9 mouse cellular contexts compared by ENCODE assay signal in the genomic region with DNA sequence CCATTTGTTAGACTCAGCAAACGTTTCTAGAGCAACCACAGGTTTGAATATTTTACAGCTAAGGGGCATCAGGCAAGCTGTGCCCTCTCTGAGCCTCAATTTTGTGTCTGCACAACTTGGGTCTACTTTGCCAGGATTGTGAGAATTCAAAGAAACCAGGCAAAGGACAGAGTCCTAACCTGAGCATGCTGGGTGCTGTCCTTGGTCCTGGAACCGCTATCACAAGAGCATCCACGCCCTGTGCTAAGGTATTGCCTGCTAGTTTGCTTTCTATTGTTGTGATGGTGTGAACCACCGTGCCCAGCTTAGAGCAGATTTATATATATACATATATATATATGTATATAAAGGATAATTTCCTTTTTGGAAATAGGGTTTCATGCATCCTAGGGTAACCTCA. TPM values are rescaled to one million over a fixed set of nuclear protein-coding genes. Genes with fewer than 3 reads are reported as not detected.
DNase-seq lines count a peak whose midpoint lies in the region; TF ChIP-seq lines count a peak whose summit lies in the region.
"Had no signal": no experiment of that assay in that cellular context is flagged by ENCODE, and none has a peak within 500 bp of the region (broad histone marks: within the 10 kb centered on the region; RNA-seq: fewer than 3 reads in every experiment).

No protein-coding gene starts in this region.

- no peaks in the 10 kb centered on the region for H3K79me2 ChIP-seq in CH12.LX (replicated peaks; ENCODE audit: control insufficient read depth, extremely low read depth, insufficient read depth, poor library complexity, severe bottlenecking)

- TF ChIP-seq POLR2A in CH12.LX (IDR thresholded peaks at IDR 0.05; ENCODE audit: low read depth, low read length): no peak

- no peak overlapping the region for H3K4me2 ChIP-seq in CH12.LX (ENCODE audit: insufficient read depth, low read depth, poor library complexity, severe bottlenecking)

- TF ChIP-seq CTCF in CH12.LX (conservative IDR thresholded peaks at IDR 0.05 in 1 of 2, IDR thresholded peaks at IDR 0.05 in 1 of 2; ENCODE audit: low read depth in 2 of 2, low read length in 2 of 2): no peak

- H3K9me3 ChIP-seq in CH12.LX (replicated peaks; ENCODE audit: low read length): no peaks in the 10 kb centered on the region

- intact Hi-C loops in heart, postnatal 10 days (cut with DNase I): no loop called here
- intact Hi-C loops in left cerebral cortex, postnatal 14 days (cut with DNase I): loop anchor here (5.0 to 10.0 kb wide), 2 partner anchors 58 to 129 kb away; no protein-coding TSS in a partner anchor

- dilution Hi-C loops in CH12.LX (cut with MboI; ENCODE audit: extremely low pct_ligation_motif_present, extremely low pct_unique_long_range_greater_than_20kb, low sequenced_read_pairs): no loop called here

- H3K27me3 ChIP-seq in CH12.LX (replicated peaks): peaks cover 66% of the 10 kb centered on the region

- no peak overlapping the region for H3K27ac ChIP-seq in CH12.LX (ENCODE audit: insufficient read depth, low read depth)

- H3K36me3 ChIP-seq in CH12.LX (replicated peaks in 1 of 2; ENCODE audit: control insufficient read depth in 1 of 2, insufficient read depth in 1 of 2, low read length in 1 of 2): no peaks in the 10 kb centered on the region

- DNase-seq in heart, postnatal 10 days: peak; percentile 37 to 50
- no peak for DNase-seq in heart, adult 9 months (ENCODE audit: low spot score in 2 of 2)
- peak; percentile 33 for DNase-seq in CH12.LX (ENCODE audit: extremely low read depth)
- DNase-seq in embryo, embryonic 9.5 days (ENCODE audit: extremely low spot score): peak; percentile 36
- DNase-seq in lung, postnatal 10 days: peak; percentile 45
- no peak for DNase-seq in cerebellum, adult 11 months
- DNase-seq in left cerebral cortex, postnatal 14 days (ENCODE audit: low spot score in 2 of 2): no peak
- no peak for DNase-seq in right cerebral cortex, postnatal 4 days

- no peak for TF ChIP-seq RAD21 in CH12.LX (IDR thresholded peaks at IDR 0.05; ENCODE audit: low read depth, low read length)

- no peak overlapping the region for H3K4me3 ChIP-seq in CH12.LX (replicated peaks in 1 of 3; ENCODE audit: low read depth in 2 of 3, low read length in 2 of 3, poor library complexity in 1 of 3)
- H3K4me3 ChIP-seq: erythroblast, embryonic 14.5 days had no signal

- H3K9ac ChIP-seq in CH12.LX (ENCODE audit: insufficient read depth, low read depth): no peak overlapping the region

- TF ChIP-seq EP300 in CH12.LX (IDR thresholded peaks at IDR 0.05; ENCODE audit: low read length): no peak

- in situ Hi-C loops in CH12.LX (cut with MboI; ENCODE audit: low pct_ligation_motif_present, low pct_unique_long_range_greater_than_20kb, low sequenced_read_pairs): no loop called here

- no peaks in the 10 kb centered on the region for H3K4me1 ChIP-seq in CH12.LX (ENCODE audit: control insufficient read depth in 1 of 2, insufficient read depth in 2 of 2)

TF ChIP-seq in CH12.LX, 34 proteins besides CTCF, POLR2A, EP300 and RAD21:
- TF ChIP-seq JUN (IDR thresholded peaks at IDR 0.05; ENCODE audit: insufficient read depth, low read depth, low read length) (no peak), USF1 (IDR thresholded peaks at IDR 0.05; ENCODE audit: low read depth, low read length) (no peak), MAFK (IDR thresholded peaks at IDR 0.05; ENCODE audit: insufficient replicate concordance, low read length) (no peak), MXI1 (IDR thresholded peaks at IDR 0.05; ENCODE audit: low read depth, low read length) (peak; percentile 63; the same call in 1 of the 2 replicates), ZKSCAN1 (IDR thresholded peaks at IDR 0.05; ENCODE audit: borderline replicate concordance, low read depth, low read length) (no peak), TCF12 (IDR thresholded peaks at IDR 0.05; ENCODE audit: low read depth, low read length) (no peak), HCFC1 (IDR thresholded peaks at IDR 0.05; ENCODE audit: low read depth, low read length) (no peak), PAX5 (IDR thresholded peaks at IDR 0.05; ENCODE audit: low read length) (no peak)
TF ChIP-seq in CH12.LX: peak in this region for 1.

RNA-seq across cellular contexts. Expression of a gene that starts 3.9 kb away (rescaled TPM):
- total RNA-seq in heart, postnatal 10 days (2021): 1 to 10 TPM; 1.0 to 1.6 TPM
- total RNA-seq in CH12.LX (2012; rRNA removed) (0.17 TPM in 1 of 2 replicates, not detected in the other), CH12.LX (2014; rRNA removed) (not detected in 2 replicates)
- not detected in 2 replicates for polyA plus RNA-seq in CH12.LX (2012; ENCODE audit: insufficient read length, low read depth)
- 10 to 100 TPM; 66.0 to 78.0 TPM for total RNA-seq in left cerebral cortex, postnatal 14 days (2021)
- polyA plus RNA-seq: erythroblast, embryonic 14.5 days had no signal

Comparison
In these comparisons a context has a peak if more than half of its experiments do, and no peak if none do; other contexts are left out.
1. DNase-seq: peak in heart, postnatal 10 days (2 of 2), CH12.LX (single experiment), embryo, embryonic 9.5 days (single experiment) and lung, postnatal 10 days (single experiment); none in heart, adult 9 months (0 of 2), cerebellum, adult 11 months (single experiment), left cerebral cortex, postnatal 14 days (0 of 2) and right cerebral cortex, postnatal 4 days (single experiment).
2. RNA of a gene that starts 3.9 kb away (total RNA-seq): 66.0 to 78.0 TPM in left cerebral cortex, postnatal 14 days; 1.0 to 1.6 TPM in heart, postnatal 10 days and 0.17 TPM in CH12.LX; every median in the first group is over 10 times any median in the second.